Mouse (Mus musculus) kidney, postnatal 0 days (tissue): ENCODE data around the gene Elmo1. TPM values are rescaled to one million over a fixed set of nuclear protein-coding genes. Genes with fewer than 3 reads are reported as not detected.

Experiments used
- ATAC-seq: fragments of 200-750 bp; cut with Nextera tagmentation; replicated peaks from 2 replicates; pipeline ENCODE4 v1.8.0; 2017; ENCODE audit warnings: low read depth, moderate number of reproducible peaks, moderate TSS enrichment, moderate library complexity; ENCODE audit not compliant: low FRiP score
- DNase-seq: peaks from one replicate; pipeline ENCODE4 v3.0.0-alpha.2; 2016; ENCODE audit warnings: low spot score
- H3K27ac ChIP-seq: fragments of 300-500 bp; sonication (generic); 2 replicates; pipeline ENCODE4 v1.5.1; 2014; ENCODE audit warnings: mild to moderate bottlenecking
- H3K27me3 ChIP-seq: fragments of 300-500 bp; sonication (generic); 2 replicates; pipeline ENCODE4 v1.6.1; 2014; ENCODE audit warnings: low read length, mixed read lengths; ENCODE audit not compliant: insufficient read depth
- H3K36me3 ChIP-seq: fragments of 300-500 bp; sonication (generic); 2 replicates; pipeline ENCODE4 v1.6.1; 2014; ENCODE audit warnings: low read length, mixed read lengths; ENCODE audit not compliant: insufficient read depth
- H3K4me1 ChIP-seq: fragments of 300-500 bp; sonication (generic); replicated peaks from 2 replicates; pipeline ENCODE4 v1.6.1; 2014; ENCODE audit warnings: antibody characterized with exemption, low read length, mixed read lengths; ENCODE audit not compliant: insufficient read depth
- H3K4me2 ChIP-seq: fragments of 300-500 bp; sonication (generic); 2 replicates; pipeline ENCODE4 v1.6.1; 2014; ENCODE audit warnings: mild to moderate bottlenecking, low read length, moderate library complexity, mixed read lengths
- H3K4me3 ChIP-seq: fragments of 300-500 bp; sonication (generic); replicated peaks from 2 replicates; pipeline ENCODE4 v1.5.1; 2014; ENCODE audit warnings: low read depth, low read length
- H3K9ac ChIP-seq: fragments of 300-500 bp; sonication (generic); 2 replicates; pipeline ENCODE4 v1.6.1; 2014; ENCODE audit warnings: low read depth, low read length
- H3K9me3 ChIP-seq: fragments of 300-500 bp; sonication (generic); replicated peaks from 2 replicates; pipeline ENCODE4 v1.6.1; 2016; ENCODE audit warnings: low read length, inconsistent platforms, mixed read lengths
- CTCF ChIP-seq: IDR thresholded peaks from 2 replicates; pipeline ENCODE4 v1.5.1; 2016; ENCODE audit warnings: antibody characterized with exemption, low read depth, mild to moderate bottlenecking, moderate library complexity
- WGBS: fragments of 180-500 bp; shearing (Covaris S2); extraction: QIAGEN DNeasy Blood & Tissue Kit; methylation state at CpG from one replicate; pipeline ENCODE4 v1.1.7; 2014; 5-methylcytosine and 5-hydroxymethylcytosine counted together
- polyA plus RNA-seq: library from polyadenylated mRNA; unstranded; fragments of >200 nt; fragmentation: Nextera tagmentation; extraction: Ambion mirVana; gene quantifications from 2 replicates; pipeline ENCODE4 v1.2.1, GENCODE M21; 2015

Elmo1 gene
- polyA plus RNA-seq, 1 experiment from 2014 or later: 5.1 TPM

GRCm38 (mm10) chr13:20433221-20433858 is 342.9 kb downstream of the Elmo1 start:
- ATAC-seq: peak; percentile 84
- Histone ChIP-seq H3K27ac (no peak overlapping the region), H3K27me3 (no peaks in the 10 kb centered on the region), H3K4me3 (no peak overlapping the region), H3K9ac (no peak overlapping the region), H3K36me3 (no peaks in the 10 kb centered on the region), H3K9me3 (no peaks in the 10 kb centered on the region), H3K4me2 (no peak overlapping the region), H3K4me1 (no peaks in the 10 kb centered on the region)
- no peak for TF ChIP-seq CTCF
- DNase-seq: peak; percentile 33
- WGBS: 47% methylated on average over 4 of the region's 4 CpGs

GRCm38 (mm10) chr13:20434071-20434470 is 343.7 kb downstream of the Elmo1 start:
- Histone ChIP-seq H3K27ac (no peak overlapping the region), H3K27me3 (no peaks in the 10 kb centered on the region), H3K4me2 (no peak overlapping the region), H3K9me3 (no peaks in the 10 kb centered on the region), H3K36me3 (no peaks in the 10 kb centered on the region), H3K4me3 (no peak overlapping the region), H3K9ac (no peak overlapping the region), H3K4me1 (no peaks in the 10 kb centered on the region)
- ATAC-seq (no peak), DNase-seq (no peak)
- TF ChIP-seq CTCF: peak; percentile 40; the same call in 1 of the 2 replicates
- WGBS: 47% methylated on average over 4 of the region's 4 CpGs

GRCm38 (mm10) chr13:20439488-20439887 is 349.1 kb downstream of the Elmo1 start:
- Histone ChIP-seq H3K9ac (no peak overlapping the region), H3K4me3 (no peak overlapping the region), H3K36me3 (no peaks in the 10 kb centered on the region), H3K4me1 (no peaks in the 10 kb centered on the region), H3K27ac (no peak overlapping the region), H3K27me3 (no peaks in the 10 kb centered on the region), H3K9me3 (no peaks in the 10 kb centered on the region), H3K4me2 (no peak overlapping the region)
- TF ChIP-seq CTCF: no peak
- 89% methylated on average over 1 of the region's 1 CpGs for WGBS
- DNase-seq (no peak), ATAC-seq (no peak)

- Histone ChIP-seq H3K9ac (no peak overlapping the region), H3K4me3 (no peak overlapping the region), H3K4me1 (no peaks in the 10 kb centered on the region), H3K27me3 (no peaks in the 10 kb centered on the region), H3K9me3 (no peaks in the 10 kb centered on the region), H3K27ac (no peak overlapping the region), H3K4me2 (no peak overlapping the region), H3K36me3 (no peaks in the 10 kb centered on the region)
- DNase-seq (no peak), ATAC-seq (no peak)
- no peak for TF ChIP-seq CTCF
- WGBS: 81% methylated on average over 7 of the region's 7 CpGs
These were observed 360.5 kb downstream of the Elmo1 start for GRCm38 (mm10) chr13:20450831-20451353.

GRCm38 (mm10) chr13:20454357-20454756 is 364.0 kb downstream of the Elmo1 start:
- H3K4me1 ChIP-seq: no peaks in the 10 kb centered on the region
- DNase-seq: peak; percentile 20
- no peak overlapping the region for H3K27ac ChIP-seq
- no peak overlapping the region for H3K9ac ChIP-seq
- H3K4me3 ChIP-seq: no peak overlapping the region
- no peak for TF ChIP-seq CTCF
- ATAC-seq: no peak
- no peaks in the 10 kb centered on the region for H3K27me3 ChIP-seq
- H3K36me3 ChIP-seq: no peaks in the 10 kb centered on the region
- H3K4me2 ChIP-seq: no peak overlapping the region
- WGBS: 72% methylated on average over 1 of the region's 1 CpGs
- H3K9me3 ChIP-seq: no peaks in the 10 kb centered on the region

GRCm38 (mm10) chr13:20460096-20460495 is 369.7 kb downstream of the Elmo1 start:
- Histone ChIP-seq H3K4me1 (no peaks in the 10 kb centered on the region), H3K9ac (no peak overlapping the region), H3K9me3 (no peaks in the 10 kb centered on the region), H3K27ac (no peak overlapping the region), H3K27me3 (no peaks in the 10 kb centered on the region), H3K4me2 (no peak overlapping the region), H3K36me3 (no peaks in the 10 kb centered on the region), H3K4me3 (no peak overlapping the region)
- TF ChIP-seq CTCF: no peak
- ATAC-seq (no peak), DNase-seq (no peak)
- WGBS: 94% methylated on average over 6 of the region's 6 CpGs
